Mouse (Mus musculus) adrenal gland, postnatal 25 days (tissue): ENCODE data around the gene C1ra. TPM values are rescaled to one million over a fixed set of nuclear protein-coding genes. Genes with fewer than 3 reads are reported as not detected.
A peak's percentile ranks its signal among the peaks of the same experiment; 100 is the strongest.
"Not testable (repeated sequence)": the region's sequence is repeated elsewhere in the genome, so short reads cannot be mapped to it uniquely, and the experiment has no call there.

Source experiments
- DNase-seq: peaks from one replicate; pipeline ENCODE4 v3.0.0; 2021; ENCODE audit warnings: mixed read lengths
- total RNA-seq: library from RNA; stranded (reverse); gene quantifications from 2 replicates; pipeline ENCODE4 v1.2.3, GENCODE M21; 2021

C1ra gene
- total RNA-seq, 1 experiment from 2014 or later = 28.5 TPM

DNA sequence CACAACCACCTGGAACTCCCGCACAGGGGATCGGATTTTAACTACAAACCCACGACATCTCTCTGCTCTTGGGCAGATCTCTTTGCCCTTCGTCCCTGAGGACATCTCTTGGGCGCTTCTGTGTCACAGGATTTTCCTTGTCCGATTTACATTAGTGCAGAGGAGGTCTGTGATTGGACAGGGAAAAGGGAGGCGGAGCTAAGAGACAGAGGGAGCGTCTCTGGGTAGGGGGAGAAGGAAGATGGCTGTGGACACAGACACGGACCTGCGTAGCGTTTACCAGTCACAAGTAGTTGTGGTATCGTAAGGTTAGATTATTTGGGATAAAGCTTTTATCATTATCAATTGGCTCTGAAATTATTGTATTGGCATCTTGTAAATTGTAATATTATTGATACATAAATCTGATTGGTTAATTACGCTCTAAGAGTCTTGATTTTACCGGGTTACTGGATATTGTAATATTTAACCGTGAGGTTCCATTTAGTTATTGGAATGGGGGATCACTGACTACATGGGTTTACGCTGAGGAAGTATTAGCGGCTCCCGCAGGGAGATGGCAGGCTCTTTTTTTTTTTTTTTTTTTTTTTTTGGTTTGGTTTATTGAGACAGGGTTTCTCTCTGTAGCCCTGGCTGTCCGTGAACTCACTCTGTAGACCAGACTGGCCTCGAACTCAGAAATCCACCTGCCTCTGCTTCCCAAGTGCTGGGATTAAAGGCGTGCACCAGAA lies 26.6 kb upstream of the C1ra start:
- no peak for DNase-seq

DNA sequence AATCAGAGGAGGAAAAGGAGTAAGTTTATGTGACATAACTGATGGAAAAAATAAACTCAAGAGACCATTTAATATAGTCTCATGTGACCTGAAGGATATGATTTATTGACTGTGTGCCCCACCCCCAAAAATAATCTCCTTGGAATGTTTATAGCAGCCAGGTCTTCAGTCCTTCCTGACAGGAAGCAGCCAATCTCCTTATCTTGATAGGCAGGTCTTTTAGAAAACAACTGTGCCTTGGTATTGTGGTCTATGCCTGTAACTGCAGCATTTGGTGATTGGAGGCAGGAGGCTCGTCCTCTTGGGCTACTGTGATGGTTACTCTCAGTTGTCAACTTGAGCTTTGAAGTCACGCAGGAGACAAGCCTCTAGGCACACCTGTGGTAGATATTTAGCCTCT lies 24.7 kb upstream of the C1ra start:
- no peak for DNase-seq

DNA sequence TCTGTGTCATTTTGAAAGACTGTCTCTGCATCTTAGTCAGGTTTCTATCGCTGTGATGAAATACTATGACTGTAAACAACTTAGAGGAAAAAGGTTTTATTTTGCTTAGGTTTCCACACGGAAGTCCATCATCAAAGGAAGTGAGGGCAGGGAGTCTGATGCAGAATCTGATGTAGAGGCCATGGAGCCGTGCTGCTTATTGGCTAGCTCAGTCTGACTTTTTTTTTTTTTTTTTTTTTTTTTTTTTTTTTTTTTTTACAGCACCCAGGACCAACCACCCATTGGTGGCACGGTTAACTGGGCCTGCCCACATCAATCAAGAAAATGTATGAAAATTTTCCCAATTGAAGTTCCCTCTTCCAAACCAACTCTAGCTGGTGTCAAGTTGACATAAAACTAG lies 23.3 kb upstream of the C1ra start:
- DNase-seq = no peak

DNA sequence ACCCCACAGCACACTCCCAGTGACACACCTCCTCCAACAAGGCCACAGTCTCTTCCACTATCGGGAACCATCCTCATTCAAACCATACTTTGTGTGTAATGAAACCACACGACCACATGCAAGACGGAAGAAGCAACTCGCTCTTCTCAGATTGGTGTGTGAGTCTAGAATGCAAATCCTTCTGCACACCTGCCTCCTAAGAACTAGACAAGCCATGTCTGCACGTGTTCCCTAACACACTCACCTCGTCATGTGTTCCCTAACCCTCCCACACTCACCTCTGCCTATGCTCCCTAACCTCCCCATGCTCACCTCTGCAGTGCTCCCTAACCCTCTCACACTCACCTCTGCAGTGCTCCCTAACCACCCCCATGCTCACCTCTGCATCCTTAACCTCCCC lies 20.8 kb upstream of the C1ra start:
- DNase-seq = no peak

DNA sequence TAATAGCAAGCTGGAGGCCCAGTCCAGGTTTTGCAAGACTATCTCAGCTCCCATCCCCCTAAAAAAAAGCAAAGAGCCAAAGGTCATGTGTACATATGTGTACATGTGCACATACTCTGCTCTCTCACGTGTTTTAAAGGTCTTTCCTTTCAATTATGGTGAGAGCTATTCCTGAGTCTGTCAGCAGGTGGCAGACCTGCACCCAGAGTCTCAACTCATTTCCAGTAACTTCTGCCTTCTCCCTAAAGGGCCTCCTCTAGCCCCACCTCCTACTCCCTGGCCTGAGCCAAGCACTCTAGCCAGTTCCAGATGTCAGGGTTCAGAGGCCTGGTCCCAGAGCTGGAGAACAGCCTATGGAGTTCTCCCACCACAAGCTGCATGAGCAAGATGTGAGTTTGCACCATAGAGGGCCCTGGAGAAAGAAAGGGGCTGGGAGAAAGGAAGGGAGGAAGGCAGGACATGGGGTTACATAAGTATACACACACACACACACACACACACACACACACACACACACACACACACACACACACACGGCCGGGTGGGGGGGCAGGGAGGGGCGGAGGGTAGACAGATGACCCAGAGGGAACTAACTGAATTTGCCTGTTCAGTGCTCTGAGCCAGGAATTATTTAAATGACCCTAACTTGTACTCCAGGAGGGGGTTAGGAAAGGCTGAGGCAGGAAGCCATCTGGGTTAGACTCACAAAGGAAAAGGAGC lies 19.2 kb upstream of the C1ra start, which contains the start of gene C1rl:
Gene C1rl, plus strand, starts transcription at position 272 of the 720 bp plus-strand sequence.
- DNase-seq = peak; percentile 76

DNA sequence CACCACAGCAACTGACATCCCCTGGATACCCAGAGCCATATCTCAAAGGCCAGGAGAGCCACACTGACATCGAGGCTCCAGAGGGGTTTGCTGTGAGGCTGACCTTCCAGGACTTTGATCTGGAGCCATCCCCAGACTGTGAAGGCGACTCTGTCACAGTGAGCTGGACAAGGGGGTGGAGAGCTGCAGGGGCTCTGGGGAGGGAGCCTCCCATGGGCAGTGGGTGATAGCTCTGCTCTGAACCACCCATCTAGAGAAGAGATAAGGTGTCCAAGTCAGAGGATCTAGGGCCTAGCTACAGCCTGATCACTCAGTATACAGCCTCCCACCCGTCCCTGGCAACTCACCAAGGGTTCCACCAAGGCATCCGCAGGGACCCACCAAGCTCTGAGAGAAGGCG lies 18.3 kb upstream of the C1ra start:
- DNase-seq = no peak

DNA sequence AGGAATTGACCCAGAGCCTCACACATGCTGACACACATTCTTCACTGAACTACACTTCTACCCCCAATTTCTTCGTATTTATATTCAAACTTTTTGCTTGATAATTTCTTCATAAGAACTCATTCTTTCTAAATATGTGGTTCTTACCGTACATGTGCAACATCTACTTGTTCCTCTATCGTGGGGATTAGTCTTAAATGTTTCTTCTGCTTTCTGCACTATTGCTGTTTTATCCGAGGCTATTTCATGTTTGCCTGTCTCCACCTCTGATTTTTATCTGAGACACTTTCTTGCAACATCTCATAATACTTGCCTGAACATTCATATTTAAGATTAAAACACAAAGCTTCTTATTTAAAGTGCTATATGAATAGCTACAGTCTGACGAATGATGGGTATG lies 16.2 kb upstream of the C1ra start:
- no peak for DNase-seq

DNA sequence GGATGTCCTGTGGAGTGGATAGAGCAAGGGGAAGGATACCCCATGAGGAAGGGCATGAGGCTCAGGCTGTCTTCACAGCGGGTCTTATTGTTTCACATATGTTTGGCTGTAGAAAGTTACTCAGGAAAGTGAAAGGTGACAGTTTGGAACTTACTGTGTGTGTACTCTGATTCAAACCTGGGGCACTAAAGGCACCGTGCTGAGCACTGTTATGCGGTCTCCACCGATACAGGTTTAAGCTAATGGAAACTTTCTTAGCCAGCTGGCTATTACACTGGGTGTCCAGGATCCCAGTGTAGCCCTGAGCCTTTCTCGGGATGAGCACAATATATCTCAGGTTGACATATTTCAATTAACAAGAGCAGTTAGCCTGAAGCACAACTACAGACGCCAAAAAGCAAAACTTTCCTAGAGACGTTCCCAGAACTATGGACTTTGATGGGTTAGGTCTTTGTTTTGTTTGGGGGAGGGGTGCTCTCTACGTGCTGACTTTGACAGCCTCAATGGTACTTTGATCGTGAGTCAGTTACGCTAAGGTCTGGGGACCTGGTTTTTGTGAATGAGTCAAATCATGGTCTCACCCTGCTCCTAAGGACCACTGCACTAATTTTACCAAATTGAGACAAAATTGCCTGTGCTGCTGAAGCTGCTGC lies 12.2 kb upstream of the C1ra start:
- DNase-seq = no peak

DNA sequence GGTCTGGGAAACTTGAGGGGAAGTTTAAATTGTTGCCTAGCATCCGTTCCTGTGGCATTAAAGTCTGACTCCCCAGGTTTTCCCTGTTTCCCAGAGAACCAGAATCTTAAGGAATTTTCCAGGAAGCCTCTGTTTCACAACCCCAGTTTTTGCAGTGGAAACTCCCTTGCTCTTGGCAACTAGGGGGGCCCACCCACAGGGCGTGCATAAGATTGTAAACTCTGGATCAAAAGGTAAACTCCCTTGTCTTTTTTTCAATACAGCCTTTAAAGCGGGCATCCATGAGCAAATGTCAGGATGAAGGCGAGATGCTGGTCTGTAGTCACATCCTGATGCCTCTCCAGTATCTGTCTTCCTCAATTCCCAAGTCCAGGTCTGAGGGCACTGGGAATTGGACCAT lies 10.7 kb upstream of the C1ra start:
- no peak for DNase-seq

DNA sequence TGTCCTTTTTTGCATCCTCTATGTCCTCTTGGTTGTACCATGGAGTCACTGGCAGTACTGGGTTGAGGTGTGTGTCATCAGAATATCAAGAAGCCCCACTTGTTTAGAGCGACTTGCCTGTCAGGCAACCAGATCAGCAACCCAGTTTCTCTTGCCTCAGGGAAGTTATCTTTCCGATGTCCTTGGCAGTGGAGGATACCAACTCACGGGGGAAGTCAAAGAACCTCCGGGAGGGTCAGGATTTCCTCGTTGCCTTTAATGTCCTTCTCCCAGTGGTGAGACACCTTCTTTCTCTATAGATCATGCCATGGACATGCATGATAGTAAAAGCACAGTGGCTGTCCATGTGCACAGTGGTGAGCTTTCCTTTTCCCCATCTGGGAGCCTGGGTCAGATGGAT lies 10.2 kb upstream of the C1ra start:
- DNase-seq = no peak

DNA sequence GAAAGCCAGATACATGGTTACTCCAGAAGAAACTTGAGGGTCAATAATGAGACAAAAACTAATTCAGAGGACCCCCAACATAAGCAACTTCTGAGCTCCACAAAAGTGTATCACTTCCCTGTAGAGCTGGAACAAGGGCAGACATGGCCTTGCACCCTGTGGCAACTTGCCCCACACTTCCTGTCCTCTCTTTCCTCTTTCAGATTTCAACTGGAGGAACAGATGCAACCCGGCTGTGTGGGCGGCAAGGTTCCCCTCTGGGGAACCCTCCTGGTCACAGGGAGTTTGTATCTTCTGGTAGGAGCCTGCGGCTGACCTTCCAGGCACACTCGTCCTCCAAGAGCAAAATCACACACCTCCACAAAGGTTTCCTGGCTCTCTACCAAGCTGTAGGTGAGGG lies 7.2 kb upstream of the C1ra start:
- no peak for DNase-seq

DNA sequence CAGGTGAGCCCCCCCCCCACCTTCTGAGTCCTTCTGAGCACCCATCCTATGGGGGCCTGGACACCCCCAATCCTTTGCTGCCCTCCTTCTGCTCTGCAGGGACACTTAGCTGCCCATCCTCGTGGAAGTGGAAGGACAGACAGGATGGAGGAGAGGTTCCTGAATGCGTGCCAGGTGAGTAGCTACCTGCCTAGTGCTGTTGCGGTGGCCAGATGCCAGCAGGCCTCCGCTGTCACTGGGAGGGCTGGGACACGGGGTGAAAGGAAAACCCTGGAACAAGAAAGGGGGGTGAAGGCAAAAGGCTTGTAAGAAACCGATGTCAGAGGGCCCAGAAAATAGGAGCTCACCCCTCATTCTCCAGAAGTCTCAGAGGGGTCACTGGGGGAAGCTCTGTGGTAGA lies 5.2 kb upstream of the C1ra start:
- DNase-seq = no peak

DNA sequence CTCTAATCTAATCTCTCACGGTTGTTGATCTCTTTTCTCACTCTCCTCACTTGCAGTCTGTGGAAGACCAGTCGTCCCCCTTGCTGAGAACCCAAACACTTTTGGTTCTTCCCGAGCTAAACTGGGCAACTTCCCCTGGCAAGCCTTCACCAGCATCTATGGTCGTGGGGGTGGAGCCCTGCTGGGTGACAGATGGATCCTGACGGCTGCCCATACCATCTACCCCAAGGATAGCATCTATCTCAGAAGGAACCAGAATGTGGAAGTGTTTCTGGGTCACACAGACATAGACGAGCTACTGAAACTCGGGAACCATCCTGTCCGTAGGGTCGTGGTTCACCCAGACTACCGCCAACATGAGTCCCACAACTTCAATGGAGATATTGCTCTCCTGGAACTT lies 3.9 kb upstream of the C1ra start:
- no peak for DNase-seq

DNA sequence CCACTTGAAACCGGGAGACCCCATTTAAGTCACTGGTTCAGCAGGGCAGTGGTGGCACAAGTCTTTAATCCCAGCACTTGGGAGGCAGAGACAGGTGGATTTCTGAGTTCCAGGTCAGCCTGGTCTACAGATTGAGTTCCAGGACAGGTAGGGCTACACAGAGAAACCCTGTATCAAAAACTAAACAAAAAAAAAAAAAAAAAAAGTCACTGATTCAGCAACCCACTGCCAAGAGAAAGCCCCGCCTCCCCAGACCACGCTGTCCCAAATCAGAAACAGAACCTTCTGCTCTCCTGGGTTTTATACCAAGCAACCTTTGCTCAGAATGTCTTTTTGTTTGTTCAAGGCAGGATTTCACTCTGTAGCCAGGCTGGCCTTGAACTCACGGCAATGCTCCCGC lies 3.0 kb upstream of the C1ra start:
- not testable (repeated sequence) for DNase-seq

DNA sequence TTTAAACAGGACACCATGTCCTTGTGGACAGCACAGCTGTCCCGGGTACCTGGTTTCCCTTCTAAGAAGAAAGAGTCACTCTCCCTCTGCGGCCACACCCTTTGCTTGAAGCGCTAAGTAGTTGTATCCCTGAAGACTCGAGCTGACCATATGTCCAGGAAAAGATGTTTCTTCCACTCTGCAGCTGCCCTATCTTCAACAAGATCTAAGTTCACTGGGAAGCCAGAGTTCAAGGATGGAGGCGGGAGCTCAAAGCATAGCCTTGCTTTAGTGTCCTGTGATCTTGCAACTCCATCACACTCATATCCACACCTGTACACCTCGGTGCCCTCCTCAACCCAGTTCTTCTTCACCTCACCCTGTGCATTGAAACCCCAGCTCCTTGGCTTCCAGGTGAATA lies 269 bp upstream of the C1ra start:
- DNase-seq = no peak

DNA sequence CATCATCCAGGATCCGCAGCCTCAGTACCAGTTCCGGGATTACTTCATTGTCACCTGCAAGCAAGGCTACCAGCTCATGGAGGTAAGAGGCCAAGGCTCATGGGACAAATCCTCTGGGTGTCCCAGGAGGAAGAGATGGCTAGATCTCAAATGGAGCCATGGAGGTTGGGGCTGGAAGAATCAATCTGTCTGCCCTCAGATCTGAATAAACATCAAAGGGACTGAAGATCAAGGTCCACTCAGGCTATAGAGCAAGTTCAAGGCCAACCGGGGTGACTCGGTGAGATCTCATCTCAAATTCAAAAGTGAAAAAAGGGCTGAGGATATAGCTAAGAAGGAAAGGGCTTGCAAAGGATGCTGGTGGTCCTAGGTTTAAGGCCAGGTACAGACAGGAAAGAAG lies 5.5 kb downstream of the C1ra start:
- not testable (repeated sequence) for DNase-seq

DNA sequence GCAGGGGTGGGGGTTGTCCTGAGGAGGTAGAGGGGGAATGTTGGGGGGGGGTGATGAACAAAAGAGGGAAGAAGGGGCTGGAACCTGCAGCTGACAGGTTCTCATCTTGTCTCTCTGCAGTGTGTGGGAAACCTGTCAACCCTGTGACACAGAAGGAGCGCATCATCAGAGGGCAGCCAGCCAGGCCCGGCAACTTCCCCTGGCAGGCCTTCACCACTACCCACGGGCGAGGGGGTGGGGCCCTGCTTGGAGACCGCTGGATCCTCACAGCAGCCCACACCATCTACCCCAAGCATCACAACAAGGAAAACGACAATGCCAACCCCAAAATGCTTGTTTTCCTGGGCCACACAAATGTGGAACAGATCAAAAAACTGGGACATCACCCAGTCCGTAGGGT lies 9.9 kb downstream of the C1ra start:
- DNase-seq = peak; percentile 55

DNA sequence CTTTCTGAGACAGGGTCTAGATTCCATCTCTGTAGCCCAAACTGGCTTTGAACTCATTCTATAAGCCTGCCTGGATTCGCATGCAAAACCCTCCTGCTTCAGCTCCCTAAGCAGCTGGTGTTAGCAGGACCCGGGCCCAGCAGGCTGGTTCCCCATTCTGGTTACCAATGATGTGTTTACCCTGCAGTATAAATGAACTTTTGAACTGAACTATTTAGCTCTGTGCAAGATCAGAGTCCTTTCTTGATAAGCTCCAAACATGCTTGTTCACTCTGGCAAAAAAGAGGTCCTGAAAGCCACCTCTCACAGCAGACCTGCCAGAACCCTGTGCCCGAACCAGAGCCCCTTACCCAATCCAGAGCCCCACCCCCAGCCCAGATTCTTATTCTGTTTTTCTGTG lies 15.7 kb downstream of the C1ra start:
- no peak for DNase-seq

DNA sequence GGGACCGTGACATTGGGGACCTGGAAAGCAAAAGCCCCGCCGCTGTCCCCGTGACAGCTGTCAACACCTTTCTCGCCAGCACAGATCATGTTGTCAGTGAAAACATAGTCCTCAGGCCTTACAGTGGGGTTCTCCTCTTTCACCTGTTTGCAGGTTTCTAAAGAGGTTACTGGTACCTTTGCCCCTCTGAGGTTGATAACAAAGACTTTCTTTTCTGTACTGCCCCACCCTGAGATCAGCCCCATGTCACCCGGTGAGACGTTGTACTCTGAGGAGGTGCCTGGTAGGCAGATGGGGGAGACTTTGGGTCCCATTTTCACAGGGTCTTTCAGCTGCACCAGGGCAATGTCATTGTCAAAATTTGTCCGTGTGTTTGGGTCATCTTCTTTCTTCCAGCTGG lies 18.9 kb downstream of the C1ra start:
- no peak for DNase-seq

DNA sequence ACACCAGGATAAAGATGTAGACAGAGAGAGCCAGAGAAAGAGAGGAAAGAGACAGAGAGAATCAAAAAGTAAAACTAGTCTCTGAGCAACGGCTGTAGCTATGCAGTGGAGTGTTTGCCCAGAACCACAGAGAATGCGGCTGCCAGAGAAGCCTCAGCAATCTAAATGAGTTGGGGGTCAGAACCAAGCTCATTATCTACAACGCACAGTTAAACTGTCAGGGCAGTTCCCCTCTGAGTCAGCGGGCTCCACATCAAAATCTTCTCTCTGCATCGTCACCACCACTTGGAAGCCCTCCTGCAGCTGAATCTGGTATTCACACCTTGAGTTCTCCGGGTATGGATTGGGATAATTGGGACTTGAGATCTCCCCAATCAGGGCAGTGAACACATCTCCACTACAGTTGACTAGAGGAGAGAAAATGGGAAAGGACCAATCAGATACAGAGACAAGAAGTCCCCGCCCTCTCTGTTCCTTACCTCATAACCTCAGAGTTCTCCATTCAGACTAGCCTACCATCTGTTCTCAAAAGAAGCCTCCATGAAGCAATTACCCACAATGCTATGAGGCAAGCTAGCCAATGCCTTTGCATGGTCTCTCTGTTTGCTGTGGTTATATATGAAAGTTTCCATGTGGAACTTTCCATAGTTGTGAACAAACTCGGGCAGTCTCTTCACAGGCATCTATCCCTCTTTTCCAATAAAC lies 24.1 kb downstream of the C1ra start:
- DNase-seq = not testable (repeated sequence)

DNA sequence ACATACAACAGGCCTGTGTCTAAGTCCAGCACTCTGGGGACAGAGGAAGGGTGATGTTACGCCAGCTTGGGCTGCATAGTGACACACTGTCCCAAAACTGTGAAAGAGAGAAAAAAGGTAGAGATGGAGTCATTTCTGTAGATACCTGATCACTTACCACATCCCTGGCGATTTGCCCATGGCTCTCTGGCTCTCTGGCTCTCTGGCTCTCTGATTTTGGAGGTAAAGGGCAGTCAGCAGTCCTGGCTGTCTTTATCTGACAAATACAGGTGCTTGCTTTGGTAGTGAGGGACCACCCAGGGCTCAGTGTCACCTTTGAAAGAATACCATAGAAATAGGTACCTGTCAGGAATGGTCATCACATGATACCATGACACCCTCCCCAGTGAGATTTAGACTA lies 29.0 kb downstream of the C1ra start:
- not testable (repeated sequence) for DNase-seq

DNA sequence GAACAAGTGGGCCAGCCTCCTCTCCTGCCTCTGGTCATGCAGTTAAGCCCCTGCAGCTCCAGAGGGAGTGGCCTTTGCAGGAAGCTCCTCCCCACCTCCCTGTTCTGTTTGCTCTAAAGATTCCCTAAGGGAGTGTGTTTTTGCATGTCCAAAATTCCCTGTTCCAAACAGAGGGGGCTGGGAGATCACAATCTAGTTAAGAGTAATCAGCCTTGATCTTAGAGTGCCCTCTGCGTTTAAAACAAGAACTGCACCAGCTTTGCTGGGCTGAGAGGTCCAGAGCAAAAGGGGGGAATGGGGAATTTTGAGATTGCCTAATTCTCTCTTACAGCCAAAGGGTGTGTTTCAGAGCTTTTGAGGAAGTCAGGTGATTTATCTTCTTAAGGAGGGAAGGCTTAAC lies 30.1 kb downstream of the C1ra start, which contains the start of gene C1s1:
Gene C1s1, minus strand, starts transcription at position 76 of the 400 bp plus-strand sequence.
- peak; percentile 28 for DNase-seq

DNA sequence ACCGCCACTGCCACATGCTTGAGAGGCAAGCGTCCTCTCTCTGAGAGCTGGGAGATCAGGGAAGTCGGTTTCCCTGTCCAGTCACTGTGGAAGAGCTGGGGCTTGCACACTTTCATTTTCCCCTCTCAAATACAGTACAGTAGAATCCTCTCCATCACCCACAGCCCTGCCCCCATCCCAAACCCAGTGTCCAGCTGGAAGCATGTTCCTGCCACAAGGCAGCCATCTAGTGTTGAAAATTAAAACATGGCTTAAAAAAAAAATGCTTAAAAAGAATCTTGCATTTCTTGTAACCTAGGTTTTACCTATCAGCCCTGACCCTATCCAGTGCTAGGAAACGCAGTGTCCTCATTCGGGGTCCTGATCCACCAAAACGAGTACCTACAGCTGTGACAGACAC lies 32.3 kb downstream of the C1ra start:
- peak; percentile 28 for DNase-seq
